Mouse (Mus musculus) layer of hippocampus, adult 18-20 months (tissue): ENCODE results near the gene Cfdp1. TPM values are rescaled to one million over a fixed set of nuclear protein-coding genes. Genes with fewer than 3 reads are reported as not detected.
A peak's percentile ranks its signal among the peaks of the same experiment; 100 is the strongest.

Source experiments
- DNase-seq, 2 experiments: peaks; one replicate each; pipeline ENCODE4 v3.0.0; 2022; ENCODE audit warnings: low spot score in 2 of 2
- long read RNA-seq: library from polyadenylated mRNA; stranded (forward); transcript quantifications from one replicate; pipeline ENCODE4 v2.0.0, GENCODE M21; 2021
- total RNA-seq, 2 experiments: library from RNA; stranded (reverse); gene quantifications; 2 replicates each; pipeline ENCODE4 v1.2.3; 2021

Gene Cfdp1
- total RNA-seq, result 10 to 100 TPM; 79.3 to 82.7 TPM
- long read RNA-seq, transcript Cfdp1-201 (7 exons, 1,178 nt), result major isoform, 69 of 85 reads
- long read RNA-seq, partial matches to known transcripts, result 3 of 85 reads
- long read RNA-seq, other reads (novel, unspliced or antisense), result 13 of 85 reads

DNA sequence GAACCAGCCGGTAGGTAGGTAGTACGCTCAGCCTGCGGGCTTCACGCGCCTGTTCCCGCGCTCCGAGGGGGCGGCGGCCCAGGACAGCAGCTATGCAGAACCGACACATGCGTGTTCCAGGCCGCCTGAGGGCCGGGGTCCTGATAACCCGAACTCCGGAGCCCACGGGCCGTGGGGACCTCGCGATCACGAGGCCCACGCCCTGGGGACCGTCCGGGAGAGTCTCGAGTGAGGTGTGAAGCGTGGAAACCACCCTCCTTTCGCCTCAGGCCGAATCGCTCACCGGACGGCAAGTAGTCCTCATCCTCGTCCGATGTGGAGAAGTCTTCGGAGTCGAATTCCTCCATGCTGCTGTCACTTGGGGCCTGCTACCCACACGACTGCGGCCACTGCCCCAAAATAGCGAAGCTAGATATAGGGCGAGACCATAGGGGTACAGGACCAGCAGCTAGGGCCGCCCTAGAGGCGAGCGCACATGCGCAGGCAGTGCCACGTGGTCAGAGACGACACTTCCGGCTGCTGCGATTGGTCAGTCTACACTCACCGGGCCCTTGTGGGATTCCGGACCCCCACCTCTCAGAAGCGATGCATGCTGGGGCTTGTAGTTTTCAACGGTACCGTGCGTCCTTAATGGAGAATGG, at the start of gene Cfdp1:
TSS of gene Cfdp1 (minus strand) at position 431 of the 641 bp plus-strand sequence.
- peak; percentile 94 to 98 for DNase-seq

- no peak for DNase-seq
Observed at GRCm38 (mm10) chr8:111902080-111902479, 48.0 kb upstream of the Cfdp1 start.

- DNase-seq, result no peak
Observed at GRCm38 (mm10) chr8:111898586-111898985, 44.5 kb upstream of the Cfdp1 start.

GRCm38 (mm10) chr8:111894955-111895354, 40.9 kb upstream of the Cfdp1 start:
- DNase-seq, result no peak

DNA sequence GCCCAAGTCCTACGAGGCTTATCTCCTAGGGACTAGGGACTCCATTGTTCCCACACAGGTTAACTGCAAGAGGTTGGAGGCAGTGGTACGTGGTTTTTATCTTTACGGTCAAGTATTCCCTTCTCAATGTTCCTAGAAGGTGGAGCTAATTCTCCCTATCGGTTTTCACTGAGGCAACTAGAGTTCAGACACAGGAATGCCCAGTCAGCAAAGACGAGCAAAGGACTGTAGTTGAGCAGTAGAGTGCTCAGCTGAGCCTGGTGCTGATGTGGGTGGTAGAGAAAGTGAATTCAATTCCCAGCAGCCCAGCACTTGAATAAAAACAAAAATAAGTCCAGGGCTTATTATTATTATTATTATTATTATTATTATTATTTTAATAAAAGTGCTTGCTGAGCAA, 38.5 kb upstream of the Cfdp1 start:
- DNase-seq, result no peak

DNA sequence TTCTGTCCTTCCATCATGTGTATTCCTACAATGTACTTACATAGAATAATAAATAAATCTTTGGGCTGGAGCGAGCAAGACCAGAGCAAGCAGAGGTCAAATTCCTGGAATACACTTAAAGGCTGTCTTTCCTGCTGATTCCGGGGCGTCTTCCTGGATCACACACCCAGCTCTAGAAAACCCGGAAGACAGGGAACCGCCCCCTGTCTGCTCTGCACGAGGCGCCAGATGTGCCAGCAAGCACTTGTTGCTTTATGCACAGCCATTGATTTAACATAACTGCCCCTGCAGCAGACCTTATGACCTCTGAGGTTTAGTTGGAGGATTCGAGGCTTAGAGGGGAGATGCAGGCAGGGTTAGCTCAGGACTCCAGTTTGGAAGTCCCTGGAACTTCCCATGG, 37.9 kb upstream of the Cfdp1 start:
- no peak for DNase-seq

- no peak for DNase-seq
Observed at GRCm38 (mm10) chr8:111890911-111891303, 36.8 kb upstream of the Cfdp1 start.

- no peak for DNase-seq
Observed at GRCm38 (mm10) chr8:111889931-111890910, 36.1 kb upstream of the Cfdp1 start.

DNA sequence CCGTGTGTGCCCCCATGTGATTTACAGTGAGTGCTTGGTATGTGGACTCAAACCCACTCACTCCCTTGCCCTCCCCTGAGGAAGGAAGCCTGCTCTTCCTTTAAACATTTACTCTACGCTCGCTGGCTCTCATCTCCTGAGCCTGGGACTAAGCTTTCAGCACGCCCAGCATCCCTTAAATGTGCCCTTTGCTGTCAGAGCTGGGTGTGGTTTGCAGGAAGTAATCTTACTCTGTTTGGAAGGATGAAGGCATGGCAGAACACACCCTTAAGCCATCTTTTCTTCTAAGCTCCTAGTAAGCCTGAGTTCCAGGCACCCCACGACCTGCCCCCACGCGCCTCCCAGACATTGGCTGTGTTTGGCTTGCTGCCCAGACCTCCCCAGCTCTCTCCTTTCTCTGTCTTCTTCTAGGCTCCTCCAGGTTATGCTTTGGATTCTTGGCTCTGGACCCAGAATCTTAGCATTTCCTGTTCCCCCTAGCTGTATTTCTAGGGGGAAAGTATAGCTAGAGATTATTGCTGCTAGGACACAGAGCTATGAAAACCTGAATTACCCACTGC, 34.1 kb upstream of the Cfdp1 start:
- no peak for DNase-seq

DNA sequence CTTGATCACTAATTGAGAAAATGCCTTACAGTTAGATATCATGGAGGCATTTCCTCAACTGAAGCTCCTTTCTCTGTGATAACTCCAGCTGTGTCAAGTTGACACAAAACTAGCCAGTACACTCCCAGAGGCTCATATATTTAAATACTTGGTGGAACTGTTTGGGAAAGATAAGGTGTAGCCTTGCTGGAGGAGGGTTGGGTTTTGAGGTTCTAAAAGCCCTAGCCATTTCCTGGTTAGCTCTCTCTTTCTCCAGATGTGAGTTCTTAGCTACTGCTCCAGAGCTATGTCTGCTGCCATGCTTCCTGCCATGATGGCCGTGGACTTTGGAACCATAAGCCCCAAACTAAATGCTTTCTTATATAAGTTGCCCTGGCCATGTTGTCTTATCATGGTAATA, 33.4 kb upstream of the Cfdp1 start:
- no peak for DNase-seq

DNA sequence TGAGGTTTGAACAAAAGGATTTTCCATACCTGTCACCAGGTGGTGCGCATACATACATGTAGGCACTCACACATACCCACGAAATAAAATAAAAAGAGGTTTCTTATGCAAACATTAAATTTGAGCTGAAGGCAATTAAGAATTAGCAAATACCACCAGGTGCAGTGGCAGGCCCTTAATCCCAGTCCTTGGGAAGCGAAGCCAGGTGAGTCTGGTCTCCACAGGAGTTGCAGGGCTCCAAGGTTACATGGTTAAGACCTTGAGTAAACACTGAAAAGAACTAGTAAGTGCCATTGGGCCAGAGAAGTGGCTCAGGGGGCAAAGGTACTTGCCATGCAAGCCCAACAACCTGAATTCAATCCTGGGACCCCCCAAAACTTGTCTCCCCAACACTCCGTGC, 29.5 kb upstream of the Cfdp1 start:
- DNase-seq, result no peak

- DNase-seq, result peak in 1 of 2 experiments; percentile 36
Observed at GRCm38 (mm10) chr8:111881591-111881990, 27.5 kb upstream of the Cfdp1 start.

- DNase-seq, result no peak
Observed at GRCm38 (mm10) chr8:111877711-111878110, 23.6 kb upstream of the Cfdp1 start.

DNA sequence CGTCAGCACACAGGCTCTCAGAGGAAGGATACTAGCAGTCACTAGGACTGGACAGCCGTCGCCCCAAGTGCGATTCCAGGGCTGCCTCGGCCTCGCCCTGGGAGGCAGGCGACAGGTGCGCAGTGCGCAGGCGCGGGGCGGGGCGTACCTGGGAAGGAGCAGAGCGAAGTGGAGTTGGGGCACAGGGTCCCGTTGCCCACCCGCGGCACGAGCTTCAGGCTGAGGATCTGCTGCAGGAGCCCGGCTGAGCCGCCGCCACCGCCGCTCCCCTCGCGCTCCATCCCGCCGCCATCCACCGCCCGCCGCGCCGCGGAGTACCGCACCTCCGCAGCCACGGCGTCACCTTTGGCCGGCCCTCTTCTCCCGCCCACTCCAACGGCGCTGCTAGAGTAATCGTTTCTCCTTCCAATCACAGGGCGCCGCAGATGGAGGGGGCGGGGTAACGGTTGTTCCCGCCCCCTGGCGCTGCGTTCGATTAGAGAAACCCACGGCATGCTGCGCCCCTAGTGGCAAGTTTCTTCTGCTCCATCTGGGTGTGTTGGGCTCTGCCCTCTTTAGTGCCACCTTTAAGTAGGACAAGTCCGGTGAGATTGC, 22.4 kb upstream of the Cfdp1 start, which contains the start of gene Tmem170:
TSS of gene Tmem170 (minus strand) at position 396 of the 594 bp plus-strand sequence.
- DNase-seq, result peak; percentile 96 to 99

- no peak for DNase-seq
Observed at GRCm38 (mm10) chr8:111875758-111876157, 21.7 kb upstream of the Cfdp1 start.

- DNase-seq, result no peak
Observed at GRCm38 (mm10) chr8:111871278-111871677, 17.2 kb upstream of the Cfdp1 start.

DNA sequence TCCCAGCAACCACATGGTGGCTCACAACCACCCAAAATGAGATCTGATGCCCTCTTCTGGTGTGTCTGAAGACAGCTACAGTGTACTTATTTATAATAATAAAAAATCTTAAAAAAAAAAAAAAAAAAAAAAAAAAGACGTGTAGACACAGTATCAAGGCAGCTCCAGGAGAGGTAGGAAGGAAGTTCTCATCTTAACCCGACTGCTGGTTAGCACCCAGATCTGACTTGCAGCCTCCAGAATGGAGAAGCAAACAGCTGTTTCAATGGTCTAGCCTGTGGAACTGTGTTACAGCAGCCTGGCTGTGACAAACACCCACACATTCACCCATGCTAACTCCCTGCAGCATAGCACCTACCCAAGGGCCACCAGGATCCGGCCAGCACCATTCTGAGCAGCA, 16.3 kb upstream of the Cfdp1 start:
- no peak for DNase-seq

DNA sequence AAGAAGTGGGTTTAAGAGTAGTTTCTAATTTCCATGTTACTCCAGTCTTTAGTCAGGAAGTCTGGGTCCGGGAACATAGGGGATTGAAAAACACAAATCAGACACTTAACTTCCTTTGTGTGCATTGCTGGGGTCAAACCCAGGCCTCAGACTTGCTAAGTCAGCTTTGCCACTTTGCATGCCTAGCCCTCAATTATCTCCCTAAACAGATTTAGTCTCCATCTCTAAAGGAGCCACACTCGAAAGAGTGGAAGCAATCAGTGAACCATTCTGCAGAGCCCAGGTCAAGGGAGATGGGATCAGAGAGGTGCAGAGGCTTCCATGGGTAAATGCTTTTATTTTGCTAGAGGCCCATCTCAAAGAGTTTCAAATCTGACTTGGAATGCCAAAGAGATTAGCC, 14.6 kb upstream of the Cfdp1 start:
- DNase-seq, result no peak

GRCm38 (mm10) chr8:111865857-111866256, 11.8 kb upstream of the Cfdp1 start:
- peak in 1 of 2 experiments; percentile 27 for DNase-seq

DNA sequence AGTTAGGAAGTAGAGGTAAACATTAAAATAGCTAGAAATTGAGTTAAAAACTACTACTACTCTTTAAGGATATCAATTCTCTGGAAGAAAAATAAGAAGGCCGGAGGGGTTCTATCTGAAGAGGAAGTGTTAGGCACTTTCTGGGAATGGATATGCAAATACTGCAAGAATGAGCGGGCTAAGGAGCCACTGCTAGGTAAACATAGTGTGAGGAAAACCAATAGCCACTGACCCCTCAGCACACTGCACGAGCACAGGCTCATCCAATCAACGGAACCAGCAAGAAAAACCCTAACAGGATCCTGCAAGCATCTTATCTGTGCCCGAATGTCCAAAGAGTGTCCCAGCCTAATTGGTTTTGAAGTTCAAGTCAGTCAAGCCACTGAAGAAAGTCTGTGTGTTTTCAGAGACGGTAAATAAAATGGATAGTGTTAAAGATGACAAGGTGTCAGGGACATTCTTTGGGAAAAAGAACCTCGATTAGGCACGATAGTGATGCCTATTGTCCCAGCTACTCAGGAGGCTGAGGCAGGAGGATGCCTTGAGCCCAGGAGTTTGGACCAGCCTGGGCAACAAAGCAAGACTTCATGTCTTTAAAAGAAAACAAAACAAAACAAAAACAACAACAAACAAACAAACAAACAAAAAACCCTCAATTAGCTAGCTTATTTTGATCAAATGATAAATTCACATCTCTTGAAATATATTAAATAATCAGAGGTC, 11.2 kb upstream of the Cfdp1 start:
- DNase-seq, result no peak

- no peak for DNase-seq
Observed at GRCm38 (mm10) chr8:111864648-111865047, 10.6 kb upstream of the Cfdp1 start.
